Mouse (Mus musculus) megakaryocyte, embryonic 14.5 days (primary cell): ENCODE results near the gene Sgsm3.

Experiments used
- FLI1 ChIP-seq: IDR thresholded peaks from 2 replicates; pipeline ENCODE4 v1.6.1; 2012; ENCODE audit warnings: low read length, inconsistent platforms, mixed read lengths
- GATA1 ChIP-seq: IDR thresholded peaks from 3 replicates; pipeline ENCODE4 v1.6.1; 2012; ENCODE audit warnings: mixed read lengths, low read length, inconsistent platforms, borderline replicate concordance

DNA sequence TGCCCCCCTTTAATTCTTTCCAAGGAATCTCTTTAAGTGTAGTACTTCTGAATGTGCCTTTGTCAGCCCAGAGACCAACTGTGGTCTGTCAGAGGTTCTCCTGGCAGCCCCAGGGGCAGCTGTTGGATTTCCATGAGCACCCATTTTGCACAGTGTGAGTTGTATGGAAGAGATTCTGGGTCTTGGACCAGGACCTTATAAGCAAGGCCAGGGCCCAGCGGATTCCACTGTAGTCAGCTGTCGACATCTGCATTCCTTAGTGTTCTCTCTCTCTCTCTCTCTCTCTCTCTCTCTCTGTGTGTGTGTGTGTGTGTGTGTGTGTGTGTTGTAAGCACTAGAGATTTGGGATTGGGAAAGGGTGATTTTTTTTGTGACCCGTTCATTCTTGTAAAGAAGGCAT lies 40.9 kb upstream of the Sgsm3 start:
- TF ChIP-seq GATA1 (no peak), FLI1 (no peak)
